Mouse (Mus musculus) heart, embryonic 14.5 days (tissue): Measurements from ENCODE around the gene Egfem1. TPM values are rescaled to one million over a fixed set of nuclear protein-coding genes. Genes with fewer than 3 reads are reported as not detected.

ENCODE experiments used
- ATAC-seq: fragments of 200-750 bp; cut with Nextera tagmentation; 2 replicates; pipeline ENCODE4 v1.8.0; 2017; ENCODE audit warnings: low read depth, moderate TSS enrichment; ENCODE audit not compliant: insufficient number of reproducible peaks, insufficient read depth, low FRiP score
- H3K27ac ChIP-seq, 2 experiments: fragments of 200-500 bp in 1 of 2; fragments of 300-500 bp in 1 of 2; sonication (generic) in 1 of 2; replicated peaks in 1 of 2; 2 replicates each; pipeline ENCODE4 v1.5.1; 2012 to 2014; ENCODE audit warnings: low read depth in 2 of 2, low read length in 2 of 2, control low read depth in 1 of 2, mild to moderate bottlenecking in 1 of 2, mixed read lengths in 1 of 2; ENCODE audit not compliant: control insufficient read depth in 1 of 2, insufficient read depth in 1 of 2
- H3K27me3 ChIP-seq: fragments of 300-500 bp; sonication (generic); 2 replicates; pipeline ENCODE4 v1.6.1; 2014; ENCODE audit warnings: mild to moderate bottlenecking, low read length, control low read depth; ENCODE audit not compliant: control insufficient read depth, insufficient read depth
- H3K36me3 ChIP-seq: fragments of 300-500 bp; sonication (generic); 2 replicates; pipeline ENCODE4 v1.6.1; 2014; ENCODE audit warnings: mild to moderate bottlenecking, control low read depth, low read length, mixed read lengths; ENCODE audit not compliant: control insufficient read depth, insufficient read depth
- H3K4me1 ChIP-seq, 2 experiments: fragments of 200-500 bp in 1 of 2; fragments of 300-500 bp in 1 of 2; sonication (generic) in 1 of 2; 2 replicates each; pipeline ENCODE4 v1.6.1; 2012 to 2014; ENCODE audit warnings: low read length in 2 of 2, control low read depth in 1 of 2, mixed read lengths in 1 of 2; ENCODE audit not compliant: control insufficient read depth in 2 of 2, insufficient read depth in 2 of 2
- H3K4me2 ChIP-seq: fragments of 300-500 bp; sonication (generic); 2 replicates; pipeline ENCODE4 v1.6.1; 2014; ENCODE audit warnings: mild to moderate bottlenecking, low read length
- H3K4me3 ChIP-seq, 2 experiments: fragments of 200-500 bp in 1 of 2; fragments of 300-500 bp in 1 of 2; sonication (generic) in 1 of 2; 2 replicates each; pipeline ENCODE4 v1.5.1; 2012 to 2014; ENCODE audit warnings: low read length in 2 of 2, mild to moderate bottlenecking in 2 of 2, control low read depth in 1 of 2, low read depth in 1 of 2, moderate library complexity in 1 of 2; ENCODE audit not compliant: control insufficient read depth in 1 of 2, insufficient read depth in 1 of 2
- H3K9ac ChIP-seq: fragments of 300-500 bp; sonication (generic); 2 replicates; pipeline ENCODE4 v1.6.1; 2014; ENCODE audit warnings: mild to moderate bottlenecking, low read length
- H3K9me3 ChIP-seq: fragments of 300-500 bp; sonication (generic); 2 replicates; pipeline ENCODE4 v1.6.1; 2016; ENCODE audit warnings: low read length, control low read depth; ENCODE audit not compliant: control insufficient read depth
- WGBS: fragments of 180-500 bp; shearing (Covaris S2); extraction: QIAGEN DNeasy Blood & Tissue Kit; methylation state at CpG from one replicate; pipeline ENCODE4 v1.1.7; 2014; 5-methylcytosine and 5-hydroxymethylcytosine counted together
- polyA plus RNA-seq: library from polyadenylated mRNA; unstranded; fragments of >200 nt; fragmentation: Nextera tagmentation; extraction: Ambion mirVana; gene quantifications from 2 replicates; pipeline ENCODE4 v1.2.1, GENCODE M21; 2014

Egfem1 gene
- polyA plus RNA-seq, 1 experiment from 2014 or later = 0.41 TPM

DNA sequence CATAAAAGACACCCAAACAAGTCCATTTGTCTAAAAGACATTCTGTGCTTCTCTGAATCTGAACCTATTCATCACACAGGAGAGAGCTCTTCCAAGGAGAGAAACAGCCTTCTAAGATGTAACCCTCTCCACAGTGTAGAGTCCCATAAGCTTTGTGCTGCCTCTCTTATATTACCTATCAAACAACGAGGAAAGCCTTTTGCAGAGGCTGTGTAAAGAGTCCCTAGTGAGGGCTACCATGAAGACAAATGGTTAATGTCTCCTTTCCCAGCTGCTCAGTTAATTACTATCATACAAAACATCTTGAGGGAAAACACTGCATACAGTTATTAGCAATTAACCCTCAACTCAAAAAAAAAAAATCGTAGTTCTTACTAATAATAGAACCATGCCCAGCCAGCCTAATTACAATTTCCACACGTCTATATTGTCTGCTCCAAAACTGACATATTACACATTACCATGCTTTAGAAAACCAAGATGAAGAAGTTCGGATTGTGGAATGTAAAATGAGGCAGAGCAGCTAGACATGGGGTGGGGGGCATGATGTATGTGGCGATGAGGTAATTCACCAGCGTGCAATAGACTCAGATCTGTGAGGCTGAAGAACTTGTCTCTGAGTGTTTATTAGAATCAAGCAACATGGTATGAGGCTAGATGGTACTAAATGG is 13.3 kb upstream of the Egfem1 start:
- no peak for ATAC-seq
- Histone ChIP-seq H3K27me3 (no peaks in the 10 kb centered on the region), H3K9me3 (no peaks in the 10 kb centered on the region), H3K27ac (no peak overlapping the region), H3K4me1 (no peaks in the 10 kb centered on the region), H3K4me2 (no peak overlapping the region), H3K36me3 (no peaks in the 10 kb centered on the region), H3K4me3 (no peak overlapping the region), H3K9ac (no peak overlapping the region)
- 70% methylated on average over 6 of the region's 6 CpGs for WGBS

DNA sequence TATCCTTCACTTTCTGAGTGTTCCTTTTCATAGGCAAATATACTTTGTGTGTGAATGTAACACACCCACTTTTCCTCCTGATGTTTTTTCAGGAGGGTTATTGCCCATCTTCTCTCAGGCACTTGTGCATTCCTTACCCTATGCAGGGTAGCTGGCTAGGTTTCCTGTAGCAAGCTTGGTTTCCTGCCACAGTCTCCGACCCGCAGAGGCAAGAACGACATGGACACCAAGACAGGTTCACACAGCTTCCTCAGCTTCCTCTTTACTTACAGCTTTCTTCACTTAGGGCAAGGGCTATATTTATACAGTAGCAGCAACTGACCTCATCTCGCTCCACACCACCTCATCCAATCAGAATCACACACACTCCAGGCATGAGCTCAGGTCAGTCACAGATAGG is 10.5 kb upstream of the Egfem1 start:
- H3K4me2 ChIP-seq = no peak overlapping the region
- H3K4me1 ChIP-seq = no peaks in the 10 kb centered on the region
- H3K9me3 ChIP-seq = no peaks in the 10 kb centered on the region
- WGBS = 59% methylated on average over 4 of the region's 4 CpGs
- H3K27me3 ChIP-seq = no peaks in the 10 kb centered on the region
- no peak for ATAC-seq
- H3K4me3 ChIP-seq = no peak overlapping the region
- H3K36me3 ChIP-seq = no peaks in the 10 kb centered on the region
- H3K9ac ChIP-seq = no peak overlapping the region
- no peak overlapping the region for H3K27ac ChIP-seq

DNA sequence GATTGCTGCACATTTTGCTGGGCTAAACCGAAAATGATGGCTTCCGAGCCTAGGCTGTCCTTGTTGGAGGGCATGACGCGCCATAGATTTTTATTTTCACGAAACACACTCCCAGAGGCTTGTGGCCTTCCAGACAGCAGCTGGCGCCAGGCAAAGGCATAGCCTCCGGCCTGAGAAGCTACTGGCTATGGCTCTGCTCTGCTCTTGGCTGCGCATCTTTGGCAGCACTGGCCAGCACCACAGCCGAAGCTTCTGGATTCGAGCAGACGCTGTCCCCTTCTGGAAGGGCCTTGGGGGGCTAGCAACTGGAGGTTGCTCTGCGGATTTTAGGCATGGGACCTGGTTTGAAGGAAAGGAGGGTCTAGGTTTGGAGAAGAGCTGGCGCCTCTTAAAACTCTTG is 306 bp upstream of the Egfem1 start:
- peaks cover 3 to 11% of the 10 kb centered on the region in 2 experiments; a peak in 2 of 4 replicates for H3K4me1 ChIP-seq
- 17% methylated on average over 13 of the region's 13 CpGs for WGBS
- no peak overlapping the region for H3K4me3 ChIP-seq
- no peaks in the 10 kb centered on the region for H3K9me3 ChIP-seq
- H3K27me3 ChIP-seq = peaks cover 54% of the 10 kb centered on the region
- no peak overlapping the region for H3K9ac ChIP-seq
- no peaks in the 10 kb centered on the region for H3K36me3 ChIP-seq
- H3K4me2 ChIP-seq = peak overlapping the region; percentile 93
- no peak overlapping the region for H3K27ac ChIP-seq
- no peak for ATAC-seq

DNA sequence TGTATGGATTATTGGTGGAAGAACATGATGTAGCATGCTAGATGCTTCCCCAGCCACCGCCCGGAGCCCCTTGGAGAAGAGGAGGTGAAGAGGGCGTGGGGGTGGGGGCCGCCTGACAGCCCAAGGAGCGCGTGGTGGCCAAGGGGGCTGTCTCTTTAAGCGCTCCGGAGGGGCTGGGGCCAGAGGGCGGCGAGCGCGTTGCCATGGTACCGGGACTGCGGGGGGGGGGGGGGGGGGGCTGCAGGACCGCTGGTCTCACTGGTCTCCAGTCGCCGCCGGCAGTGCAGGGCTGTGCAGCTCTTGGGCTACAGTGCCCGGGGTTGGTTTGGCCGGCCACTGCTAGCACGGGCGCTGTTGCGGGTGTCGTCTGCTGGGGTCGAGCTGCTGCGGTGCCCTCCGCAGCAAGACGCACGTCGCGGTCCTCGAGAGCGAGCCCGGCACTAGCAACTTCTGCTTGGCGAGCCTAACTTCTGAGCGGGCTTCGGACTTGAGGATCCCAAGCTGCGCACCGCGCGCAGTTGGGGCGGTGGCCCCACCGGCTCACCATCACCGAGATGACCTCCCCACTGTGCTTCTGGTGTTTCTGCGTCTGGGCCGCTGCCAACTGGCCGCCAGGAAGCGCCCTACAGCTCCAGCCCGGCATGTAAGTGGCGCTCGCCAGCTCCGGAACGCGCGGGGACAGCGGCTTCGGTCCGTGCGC is 623 bp downstream of the Egfem1 start:
- under 1% methylated on average over 48 of the region's 59 CpGs for WGBS
- no peak overlapping the region for H3K27ac ChIP-seq
- no peak for ATAC-seq
- no peaks in the 10 kb centered on the region for H3K36me3 ChIP-seq
- no peak overlapping the region for H3K9ac ChIP-seq
- H3K4me3 ChIP-seq = peak overlapping the region; percentile 42 to 47
- no peaks in the 10 kb centered on the region for H3K9me3 ChIP-seq
- H3K4me2 ChIP-seq = peak overlapping the region; percentile 93
- peaks cover 3 to 11% of the 10 kb centered on the region in 2 experiments; a peak in 2 of 4 replicates for H3K4me1 ChIP-seq
- peaks cover 54% of the 10 kb centered on the region for H3K27me3 ChIP-seq

DNA sequence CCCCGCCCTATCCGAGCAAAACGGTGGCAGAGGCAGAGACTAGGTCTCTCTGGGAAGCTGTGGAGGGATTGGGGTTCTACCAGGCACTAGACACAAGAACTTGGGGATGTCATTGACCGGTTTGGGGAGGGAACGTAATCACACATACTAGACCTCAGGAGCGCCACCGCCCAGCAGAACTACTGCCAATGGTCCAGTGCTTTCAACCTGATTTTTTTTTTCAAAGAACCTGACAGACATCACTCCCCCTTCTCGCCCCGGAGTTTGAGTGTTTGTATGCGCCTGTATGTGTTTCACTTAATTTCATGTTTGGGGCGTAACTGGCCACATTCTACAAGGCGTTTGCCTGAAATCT is 1.1 kb downstream of the Egfem1 start:
- no peak overlapping the region for H3K9ac ChIP-seq
- peaks cover 54% of the 10 kb centered on the region for H3K27me3 ChIP-seq
- 6% methylated on average over 12 of the region's 12 CpGs for WGBS
- H3K4me3 ChIP-seq = peak overlapping the region; percentile 42 to 47
- H3K9me3 ChIP-seq = no peaks in the 10 kb centered on the region
- H3K4me2 ChIP-seq = peak overlapping the region; percentile 93
- H3K36me3 ChIP-seq = no peaks in the 10 kb centered on the region
- no peak overlapping the region for H3K27ac ChIP-seq
- no peak for ATAC-seq
- H3K4me1 ChIP-seq = peaks cover 3 to 11% of the 10 kb centered on the region in 2 experiments; a peak in 2 of 4 replicates

DNA sequence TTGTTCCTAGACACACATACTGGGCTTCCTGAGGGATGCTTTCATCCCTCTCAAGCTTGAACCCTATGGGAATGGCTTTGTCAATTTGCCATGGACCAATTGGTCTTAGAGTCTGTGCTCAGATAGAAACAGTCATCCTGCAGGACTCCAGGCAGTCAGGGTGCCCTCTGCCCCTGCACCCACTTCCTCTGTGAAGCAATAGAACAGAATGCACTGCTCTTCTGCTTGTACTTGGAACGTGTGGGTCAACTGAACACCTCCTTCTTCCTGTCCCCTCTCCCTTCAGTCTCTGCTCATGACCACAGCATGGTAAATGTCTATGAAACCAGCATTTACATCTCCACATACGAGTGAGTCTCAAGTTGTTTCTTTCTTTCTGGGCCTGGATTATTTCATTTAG is 16.6 kb downstream of the Egfem1 start:
- H3K27ac ChIP-seq = no peak overlapping the region
- H3K36me3 ChIP-seq = no peaks in the 10 kb centered on the region
- H3K9me3 ChIP-seq = no peaks in the 10 kb centered on the region
- H3K4me2 ChIP-seq = no peak overlapping the region
- no peaks in the 10 kb centered on the region for H3K4me1 ChIP-seq
- H3K4me3 ChIP-seq = no peak overlapping the region
- WGBS = 51% methylated on average over 2 of the region's 2 CpGs
- ATAC-seq = no peak
- H3K27me3 ChIP-seq = no peaks in the 10 kb centered on the region
- H3K9ac ChIP-seq = no peak overlapping the region

DNA sequence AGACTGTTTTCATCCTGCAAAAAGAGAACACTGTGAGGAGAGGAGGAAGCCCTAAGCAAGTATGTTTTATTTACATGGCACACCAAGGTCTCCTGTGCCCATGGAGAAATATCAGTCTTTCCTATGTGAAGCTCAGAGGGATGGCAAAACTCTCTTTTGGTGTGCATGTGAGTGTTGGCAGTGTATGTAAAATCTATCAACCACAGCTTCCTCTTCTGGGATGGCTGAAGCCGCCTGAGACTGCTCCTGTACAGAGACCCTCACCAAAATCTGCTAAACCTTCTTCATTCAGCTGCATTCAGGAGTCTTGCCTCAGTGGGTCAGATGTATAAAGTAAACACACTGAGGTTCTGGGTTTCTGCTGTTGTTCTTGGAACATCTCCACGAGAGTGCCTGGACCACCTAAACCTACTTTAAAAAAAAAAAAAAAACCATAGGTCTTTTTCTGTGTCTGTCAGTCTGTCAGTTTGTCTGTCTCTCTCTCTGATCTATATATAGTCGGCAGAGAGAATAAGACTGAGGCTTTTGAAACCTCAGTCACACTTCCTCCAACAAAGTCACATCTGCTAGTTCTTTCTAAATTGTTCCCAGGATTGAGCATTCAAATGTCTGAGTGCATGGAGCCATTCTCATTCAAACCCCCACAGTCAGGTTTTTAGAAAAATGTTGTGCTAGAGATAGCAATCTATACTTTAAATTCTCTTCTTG is 24.3 kb downstream of the Egfem1 start:
- no peak overlapping the region for H3K4me3 ChIP-seq
- no peak overlapping the region for H3K27ac ChIP-seq
- no peak for ATAC-seq
- no peaks in the 10 kb centered on the region for H3K4me1 ChIP-seq
- H3K36me3 ChIP-seq = no peaks in the 10 kb centered on the region
- no peaks in the 10 kb centered on the region for H3K27me3 ChIP-seq
- no peak overlapping the region for H3K4me2 ChIP-seq
- no peaks in the 10 kb centered on the region for H3K9me3 ChIP-seq
- WGBS = 64% methylated on average over 3 of the region's 3 CpGs
- no peak overlapping the region for H3K9ac ChIP-seq
